Mouse (Mus musculus) regulatory T cell (primary cell): ENCODE data around the gene Tfeb.

Source experiments
- in situ Hi-C: fragments of 300-600 bp; cut with MboI, MseI; formaldehyde crosslinking; loops from one replicate; pipeline ENCODE4 v1.15.1; 2025; ENCODE audit warnings: high pct_unique_total_duplicates

Tfeb gene

GRCm38 (mm10) chr17:47831772-47832171, 94.9 kb downstream of the Tfeb start:
- in situ Hi-C loops = no loop called here

- in situ Hi-C loops = no loop called here
These were observed 95.7 kb downstream of the Tfeb start for GRCm38 (mm10) chr17:47832501-47833028.

GRCm38 (mm10) chr17:47833029-47833627, 96.3 kb downstream of the Tfeb start:
- in situ Hi-C loops = no loop called here

- in situ Hi-C loops = no loop called here
These were observed 97.0 kb downstream of the Tfeb start for GRCm38 (mm10) chr17:47833628-47834481.

- in situ Hi-C loops = no loop called here
These were observed 97.6 kb downstream of the Tfeb start, which contains the start of gene Mdfi for GRCm38 (mm10) chr17:47834482-47834767. Gene Mdfi, minus strand, starts transcription at chr17:47834691.

- in situ Hi-C loops = no loop called here
These were observed 101.0 kb downstream of the Tfeb start for GRCm38 (mm10) chr17:47837808-47838207.

GRCm38 (mm10) chr17:47841521-47841920, 104.7 kb downstream of the Tfeb start:
- in situ Hi-C loops = no loop called here
